Mouse (Mus musculus) midbrain, embryonic 12.5 days (tissue): ENCODE measurements around the gene Bcap31. TPM values are rescaled to one million over a fixed set of nuclear protein-coding genes. Genes with fewer than 3 reads are reported as not detected.

Source experiments
- ATAC-seq: fragments of 200-750 bp; cut with Nextera tagmentation; 2 replicates; pipeline ENCODE4 v1.8.0; 2017; ENCODE audit warnings: low read depth, moderate TSS enrichment, moderate library complexity; ENCODE audit not compliant: low FRiP score
- H3K27ac ChIP-seq: fragments of 300-500 bp; sonication (generic); replicated peaks from 2 replicates; pipeline ENCODE4 v1.5.1; 2016; ENCODE audit warnings: mild to moderate bottlenecking
- H3K27me3 ChIP-seq: fragments of 300-500 bp; sonication (generic); 2 replicates; pipeline ENCODE4 v1.6.1; 2016; ENCODE audit warnings: mild to moderate bottlenecking
- H3K36me3 ChIP-seq: fragments of 300-500 bp; sonication (generic); 2 replicates; pipeline ENCODE4 v1.6.1; 2016
- H3K4me1 ChIP-seq: fragments of 300-500 bp; sonication (generic); 2 replicates; pipeline ENCODE4 v1.6.1; 2016
- H3K4me2 ChIP-seq: fragments of 300-500 bp; sonication (generic); replicated peaks from 2 replicates; pipeline ENCODE4 v1.6.1; 2016; ENCODE audit warnings: mild to moderate bottlenecking, moderate library complexity
- H3K4me3 ChIP-seq: fragments of 300-500 bp; sonication (generic); 2 replicates; pipeline ENCODE4 v1.5.1; 2016; ENCODE audit warnings: mild to moderate bottlenecking
- H3K9ac ChIP-seq: fragments of 300-500 bp; sonication (generic); replicated peaks from 2 replicates; pipeline ENCODE4 v1.6.1; 2016; ENCODE audit warnings: mild to moderate bottlenecking, moderate library complexity
- H3K9me3 ChIP-seq: fragments of 300-500 bp; sonication (generic); 2 replicates; pipeline ENCODE4 v1.6.1; 2016; ENCODE audit warnings: mild to moderate bottlenecking
- WGBS: fragments of 180-500 bp; shearing (Covaris S2); methylation state at CpG from one replicate; pipeline ENCODE4 v1.1.7; 2016; 5-methylcytosine and 5-hydroxymethylcytosine counted together
- polyA plus RNA-seq: library from polyadenylated mRNA; unstranded; fragments of >200 nt; fragmentation: Nextera tagmentation; extraction: Ambion mirVana; gene quantifications from 2 replicates; pipeline ENCODE4 v1.2.1, GENCODE M21; 2016

Gene Bcap31
- polyA plus RNA-seq, 1 experiment from 2014 or later, result 117 TPM

GRCm38 (mm10) chrX:73718271-73718670, 2.3 kb upstream of the Bcap31 start:
- no peak overlapping the region for H3K27ac ChIP-seq
- H3K9ac ChIP-seq, result no peak overlapping the region; the same call in 1 of the 2 replicates
- no peaks in the 10 kb centered on the region for H3K9me3 ChIP-seq
- no peaks in the 10 kb centered on the region for H3K36me3 ChIP-seq
- WGBS, result 54% methylated on average over 3 of the region's 3 CpGs
- H3K27me3 ChIP-seq, result no peaks in the 10 kb centered on the region; the same call in 1 of the 2 replicates
- no peak for ATAC-seq
- peaks cover 26% of the 10 kb centered on the region for H3K4me1 ChIP-seq
- no peak overlapping the region for H3K4me3 ChIP-seq
- no peak overlapping the region; the same call in 1 of the 2 replicates for H3K4me2 ChIP-seq

DNA sequence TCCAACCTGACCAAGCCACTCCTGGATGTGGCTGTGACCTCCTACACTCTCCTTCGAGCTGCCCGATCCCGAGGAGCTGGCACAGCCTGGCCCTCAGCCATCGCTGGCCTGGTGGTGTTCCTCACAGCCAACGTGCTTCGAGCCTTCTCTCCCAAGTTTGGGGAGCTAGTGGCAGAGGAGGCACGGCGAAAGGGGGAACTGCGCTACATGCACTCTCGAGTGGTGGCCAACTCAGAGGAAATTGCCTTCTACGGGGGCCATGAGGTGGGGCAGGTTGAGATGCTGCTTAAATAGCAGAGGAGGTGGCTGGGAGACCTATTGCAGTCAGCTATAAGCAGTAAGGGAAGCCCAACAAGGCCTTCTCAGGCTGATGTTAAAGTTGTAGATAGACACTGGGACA, 1.7 kb upstream of the Bcap31 start:
- Histone ChIP-seq H3K9me3 (no peaks in the 10 kb centered on the region), H3K4me1 (peaks cover 26% of the 10 kb centered on the region), H3K9ac (no peak overlapping the region), H3K4me3 (peak overlapping the region; percentile 52), H3K4me2 (peak overlapping the region; percentile 66), H3K27ac (no peak overlapping the region), H3K27me3 (no peaks in the 10 kb centered on the region; the same call in 1 of the 2 replicates), H3K36me3 (0 out of 2 replicates have a peak, but pooled peaks cover 1% of the 10 kb centered on the region)
- 77% methylated on average over 11 of the region's 11 CpGs for WGBS
- ATAC-seq, result no peak

DNA sequence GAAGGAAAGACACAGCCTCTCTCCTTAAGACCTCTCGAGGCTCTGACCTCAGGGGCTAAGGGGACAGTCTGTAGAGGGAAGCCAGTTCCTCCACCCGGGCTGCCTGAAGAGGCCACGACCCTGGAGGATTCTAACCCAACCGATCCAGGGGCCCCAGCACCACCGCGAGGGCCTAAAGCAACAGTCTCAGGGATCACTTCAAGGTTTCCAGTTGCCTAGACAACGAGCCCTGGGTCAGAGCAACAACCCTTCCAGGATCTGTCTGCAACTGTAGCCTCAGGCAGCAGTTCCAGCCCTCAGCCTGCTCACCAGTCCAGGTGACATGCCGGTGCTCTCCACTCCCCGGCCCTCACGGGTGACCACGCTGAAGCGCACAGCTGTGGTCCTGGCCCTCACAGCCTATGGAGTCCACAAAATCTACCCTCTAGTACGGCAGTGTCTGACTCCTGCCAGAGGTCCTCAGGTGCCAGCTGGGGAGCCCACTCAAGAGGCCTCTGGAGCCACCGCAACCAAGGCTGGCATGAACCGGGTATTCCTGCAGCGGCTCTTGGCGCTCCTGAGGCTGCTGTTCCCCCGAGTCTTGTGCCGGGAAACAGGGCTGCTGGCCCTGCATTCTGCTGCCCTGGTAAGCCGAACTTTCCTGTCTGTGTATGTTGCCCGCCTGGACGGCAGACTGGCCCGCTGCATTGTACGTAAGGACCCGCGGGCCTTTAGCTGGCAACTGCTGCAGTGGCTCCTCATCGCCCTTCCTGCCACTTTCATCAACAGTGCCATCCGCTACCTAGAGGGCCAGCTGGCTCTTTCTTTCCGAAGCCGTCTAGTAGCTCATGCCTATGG, 952 bp upstream of the Bcap31 start:
- Histone ChIP-seq H3K4me1 (peaks cover 26% of the 10 kb centered on the region), H3K27ac (peak overlapping the region; percentile 79), H3K27me3 (no peaks in the 10 kb centered on the region; the same call in 1 of the 2 replicates), H3K4me3 (peak overlapping the region; percentile 52), H3K4me2 (peak overlapping the region; percentile 66), H3K36me3 (0 out of 2 replicates have a peak, but pooled peaks cover 8% of the 10 kb centered on the region), H3K9ac (peak overlapping the region; percentile 46), H3K9me3 (no peaks in the 10 kb centered on the region)
- no peak; the same call in 1 of the 2 replicates for ATAC-seq
- WGBS, result 37% methylated on average over 30 of the region's 30 CpGs

- Histone ChIP-seq H3K4me1 (peaks cover 26% of the 10 kb centered on the region), H3K4me3 (peak overlapping the region; percentile 52), H3K9ac (peak overlapping the region; percentile 51; the same call in 1 of the 2 replicates), H3K27ac (0 out of 2 replicates have a peak overlapping the region, but pooled peaks have one; percentile 30), H3K27me3 (no peaks in the 10 kb centered on the region; the same call in 1 of the 2 replicates), H3K9me3 (no peaks in the 10 kb centered on the region), H3K4me2 (peak overlapping the region; percentile 66), H3K36me3 (0 out of 2 replicates have a peak, but pooled peaks cover 11% of the 10 kb centered on the region)
- 38% methylated on average over 20 of the region's 21 CpGs for WGBS
- no peak; the same call in 1 of the 2 replicates for ATAC-seq
Measured at GRCm38 (mm10) chrX:73715476-73716108, 383 bp downstream of the Bcap31 start.

DNA sequence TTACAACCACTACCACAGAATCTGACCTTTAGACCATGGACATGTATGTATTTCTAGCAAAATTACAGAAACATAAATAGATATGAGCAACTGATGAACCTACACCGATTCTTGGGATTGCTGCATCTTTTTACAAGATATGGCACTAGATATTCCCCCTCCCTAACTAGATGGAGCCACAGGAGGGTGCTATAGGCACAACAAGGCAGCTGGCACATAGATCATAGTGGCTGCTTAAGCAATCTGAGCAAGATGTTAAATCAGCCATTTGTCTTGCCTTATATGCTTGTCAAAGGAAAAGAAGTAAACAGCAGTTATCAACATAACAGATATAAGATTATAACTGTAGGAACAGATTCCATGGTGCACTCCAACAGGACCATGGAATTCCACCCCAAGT, 15.5 kb downstream of the Bcap31 start:
- Histone ChIP-seq H3K9me3 (no peaks in the 10 kb centered on the region), H3K4me1 (no peaks in the 10 kb centered on the region), H3K36me3 (0 out of 2 replicates have a peak, but pooled peaks cover 5% of the 10 kb centered on the region), H3K27me3 (no peaks in the 10 kb centered on the region), H3K4me3 (no peak overlapping the region), H3K27ac (no peak overlapping the region), H3K9ac (no peak overlapping the region), H3K4me2 (no peak overlapping the region)
- ATAC-seq, result no peak
- WGBS, result 79% methylated on average over 1 of the region's 1 CpGs

GRCm38 (mm10) chrX:73690917-73691629, 24.9 kb downstream of the Bcap31 start:
- 75% methylated on average over 5 of the region's 5 CpGs for WGBS
- H3K9me3 ChIP-seq, result no peaks in the 10 kb centered on the region
- H3K27me3 ChIP-seq, result no peaks in the 10 kb centered on the region
- no peak for ATAC-seq
- peaks cover 20% of the 10 kb centered on the region for H3K36me3 ChIP-seq
- H3K27ac ChIP-seq, result no peak overlapping the region
- H3K4me1 ChIP-seq, result no peaks in the 10 kb centered on the region
- H3K9ac ChIP-seq, result no peak overlapping the region
- no peak overlapping the region for H3K4me3 ChIP-seq
- no peak overlapping the region for H3K4me2 ChIP-seq

DNA sequence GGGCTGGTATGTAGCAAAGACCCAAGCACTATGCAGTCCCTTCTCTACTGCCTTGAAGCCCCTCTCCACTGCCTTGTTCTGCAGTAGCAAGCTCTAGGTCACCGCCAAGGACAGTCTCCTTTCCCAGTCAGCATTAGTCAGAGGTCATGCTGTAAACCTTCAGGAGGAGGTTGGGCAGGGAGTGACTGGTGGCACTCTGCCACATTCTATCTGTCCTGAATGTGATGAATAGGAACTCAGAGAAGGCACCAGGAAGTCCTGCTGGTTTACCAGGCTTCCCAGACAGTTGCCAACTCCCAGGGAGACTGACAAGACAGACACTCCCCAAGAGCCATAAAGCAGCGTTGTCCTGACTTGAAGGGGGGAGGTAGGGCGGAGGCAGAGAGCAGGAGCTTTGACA, 30.3 kb downstream of the Bcap31 start:
- Histone ChIP-seq H3K27me3 (no peaks in the 10 kb centered on the region), H3K4me2 (no peak overlapping the region), H3K36me3 (peaks cover 36% of the 10 kb centered on the region), H3K9ac (no peak overlapping the region), H3K27ac (no peak overlapping the region), H3K4me3 (no peak overlapping the region), H3K9me3 (no peaks in the 10 kb centered on the region), H3K4me1 (no peaks in the 10 kb centered on the region)
- no peak for ATAC-seq
- 88% methylated on average over 3 of the region's 3 CpGs for WGBS

GRCm38 (mm10) chrX:73684978-73685377, 31.0 kb downstream of the Bcap31 start:
- H3K4me1 ChIP-seq, result no peaks in the 10 kb centered on the region
- no peak overlapping the region for H3K4me2 ChIP-seq
- ATAC-seq, result no peak
- H3K9me3 ChIP-seq, result no peaks in the 10 kb centered on the region
- H3K27ac ChIP-seq, result no peak overlapping the region
- H3K9ac ChIP-seq, result no peak overlapping the region
- H3K36me3 ChIP-seq, result peaks cover 42% of the 10 kb centered on the region
- no peaks in the 10 kb centered on the region for H3K27me3 ChIP-seq
- no peak overlapping the region for H3K4me3 ChIP-seq

GRCm38 (mm10) chrX:73684156-73684555, 31.8 kb downstream of the Bcap31 start:
- Histone ChIP-seq H3K27ac (no peak overlapping the region), H3K4me3 (no peak overlapping the region), H3K4me2 (no peak overlapping the region), H3K27me3 (no peaks in the 10 kb centered on the region), H3K36me3 (peaks cover 47% of the 10 kb centered on the region), H3K4me1 (no peaks in the 10 kb centered on the region), H3K9me3 (no peaks in the 10 kb centered on the region), H3K9ac (no peak overlapping the region)
- ATAC-seq, result no peak
- 83% methylated on average over 2 of the region's 2 CpGs for WGBS

GRCm38 (mm10) chrX:73676668-73677067, 39.3 kb downstream of the Bcap31 start:
- Histone ChIP-seq H3K4me3 (no peak overlapping the region), H3K9ac (no peak overlapping the region), H3K27me3 (no peaks in the 10 kb centered on the region), H3K36me3 (peaks cover 36% of the 10 kb centered on the region; the same call in 1 of the 2 replicates), H3K27ac (no peak overlapping the region), H3K9me3 (no peaks in the 10 kb centered on the region), H3K4me2 (no peak overlapping the region), H3K4me1 (peaks cover 19% of the 10 kb centered on the region)
- no peak for ATAC-seq
- WGBS, result 92% methylated on average over 4 of the region's 4 CpGs

- Histone ChIP-seq H3K27ac (no peak overlapping the region), H3K27me3 (no peaks in the 10 kb centered on the region), H3K9me3 (no peaks in the 10 kb centered on the region), H3K9ac (no peak overlapping the region), H3K36me3 (peaks cover 32% of the 10 kb centered on the region; the same call in 1 of the 2 replicates), H3K4me1 (peaks cover 19% of the 10 kb centered on the region), H3K4me2 (peak overlapping the region; percentile 66), H3K4me3 (peak overlapping the region; percentile 61; the same call in 1 of the 2 replicates)
- no peak for ATAC-seq
- 56% methylated on average over 2 of the region's 2 CpGs for WGBS
Measured at GRCm38 (mm10) chrX:73675231-73675630, 40.7 kb downstream of the Bcap31 start.
